Mouse (Mus musculus) erythroblast, adult 5-6 weeks (primary cell): ENCODE measurements around the gene Tmem214. TPM values are rescaled to one million over a fixed set of nuclear protein-coding genes. Genes with fewer than 3 reads are reported as not detected.
A peak's percentile ranks its signal among the peaks of the same experiment; 100 is the strongest.

ENCODE experiments used
- ATAC-seq: replicated peaks from 2 replicates; pipeline ENCODE4 v1.8.0; 2016; ENCODE audit warnings: moderate number of reproducible peaks, mild to moderate bottlenecking, moderate TSS enrichment, inconsistent platforms; ENCODE audit not compliant: poor library complexity, low FRiP score, severe bottlenecking
- total RNA-seq, 2 experiments: library from RNA; stranded (forward) in 1 of 2; stranded (reverse) in 1 of 2; fragments of 150-400 nt in 1 of 2; fragments of 200-764, 138-1000 nt in 1 of 2; gene quantifications; 2 replicates each; pipeline versions ENCODE4 v1.2.3 to v1.2.4; 2015 to 2017; ENCODE audit warnings: low replicate concordance in 2 of 2

Gene Tmem214
- total RNA-seq, 2 experiments from 2014 or later = 4.7 to 9.6 TPM

DNA sequence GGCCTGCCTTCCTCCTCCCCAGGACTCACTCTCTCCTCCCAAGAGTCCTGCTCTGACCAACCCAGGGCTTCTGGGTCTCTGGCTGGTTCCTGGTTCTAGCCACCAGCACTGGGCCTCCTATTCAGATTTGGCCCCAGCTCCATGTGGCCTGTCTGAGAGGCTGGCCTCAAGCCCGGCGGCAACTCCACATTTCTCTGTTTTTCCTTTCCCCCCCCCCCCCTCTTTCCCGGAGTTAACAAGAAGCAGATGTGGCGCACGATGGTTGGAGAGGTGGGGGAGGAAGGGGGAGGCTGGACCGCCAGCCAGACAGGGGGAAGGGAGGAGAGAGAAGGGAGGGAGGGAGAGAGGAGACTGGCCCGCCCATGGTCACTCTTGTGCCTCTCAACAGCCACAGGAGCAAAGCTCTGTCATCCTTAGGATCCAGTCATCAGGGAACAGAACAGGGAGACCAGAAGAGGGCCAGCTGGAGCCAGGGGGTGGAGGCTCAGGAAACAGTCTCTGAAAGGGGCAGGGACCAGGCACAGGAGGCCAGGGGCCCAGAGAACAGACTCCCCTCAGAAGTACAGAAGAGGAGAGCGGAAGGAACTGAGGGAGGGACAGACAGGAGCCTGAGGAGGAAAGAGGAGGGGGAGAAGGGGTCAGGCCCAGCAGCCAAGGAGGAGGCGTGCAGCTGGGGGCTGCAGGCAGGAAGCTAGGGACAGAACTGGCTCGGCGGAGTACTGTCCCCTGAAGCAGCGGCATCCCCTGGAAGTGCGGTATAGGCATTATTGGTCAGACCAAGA lies 45.4 kb downstream of the Tmem214 start, which contains the start of gene Emilin1:
Gene Emilin1 (plus strand): TSS at position 343 of the 782 bp plus-strand sequence.
- no peak for ATAC-seq

DNA sequence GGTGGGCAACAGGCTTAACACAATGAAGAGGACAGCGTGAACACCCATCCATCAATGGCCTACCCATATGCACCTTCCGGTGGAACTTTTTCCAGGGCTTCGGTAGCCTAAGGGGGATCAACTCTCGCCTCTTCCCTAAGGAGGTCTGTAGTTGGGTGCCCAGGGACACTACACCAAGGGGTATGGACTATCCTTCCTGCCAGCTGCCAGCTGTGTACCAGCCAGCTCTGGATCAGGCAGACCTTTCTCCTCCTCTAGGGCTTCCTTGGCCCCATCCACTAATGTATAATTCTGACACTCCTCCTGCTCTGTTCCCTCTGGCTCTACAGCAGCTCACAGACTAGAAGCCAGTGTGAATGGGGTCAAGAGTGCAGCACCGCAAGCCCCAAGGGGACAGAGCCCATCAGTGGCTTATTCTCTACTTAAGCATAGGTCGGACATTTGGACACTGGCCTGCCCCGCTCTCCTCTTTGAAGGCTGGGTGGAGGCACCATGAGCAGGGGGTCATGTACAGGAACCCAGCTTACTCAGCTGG lies 46.4 kb downstream of the Tmem214 start:
- ATAC-seq = no peak

DNA sequence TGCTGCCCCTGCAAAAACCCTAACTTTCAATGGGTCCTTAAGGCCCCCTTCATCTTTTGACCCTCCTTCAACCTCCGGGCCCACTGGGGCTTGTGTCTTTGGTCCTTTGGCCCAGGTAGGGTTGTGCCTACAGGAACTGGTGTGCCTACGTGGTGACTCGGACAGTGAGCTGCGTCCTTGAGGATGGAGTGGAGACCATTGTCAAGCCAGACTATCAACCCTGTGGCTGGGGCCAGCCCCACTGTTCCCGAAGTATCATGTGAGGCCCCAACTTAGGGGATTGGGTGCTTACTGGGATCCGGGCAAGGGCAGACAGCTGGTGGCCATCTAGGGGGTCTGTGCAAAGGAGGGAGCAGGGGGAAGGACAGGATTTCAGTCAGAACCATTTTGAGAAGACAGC lies 47.0 kb downstream of the Tmem214 start:
- ATAC-seq = no peak

DNA sequence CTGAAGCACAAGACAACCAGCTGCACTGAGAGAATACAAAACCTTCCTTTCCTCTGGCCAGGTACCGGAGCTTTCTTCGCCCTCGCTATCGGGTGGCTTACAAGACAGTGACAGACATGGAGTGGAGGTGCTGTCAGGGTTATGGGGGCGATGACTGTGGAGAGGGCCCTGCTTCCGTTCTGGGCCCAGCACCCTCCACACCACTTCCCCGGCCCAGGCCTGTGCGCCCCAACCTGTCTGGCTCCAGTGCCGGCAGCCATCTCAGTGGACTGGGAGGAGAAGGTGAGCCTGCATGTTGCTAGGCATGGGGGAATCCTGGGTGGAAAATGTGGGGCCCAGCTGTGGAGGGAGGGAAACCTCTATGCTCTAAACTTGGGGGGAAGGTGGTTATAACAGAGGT lies 47.6 kb downstream of the Tmem214 start:
- no peak for ATAC-seq

DNA sequence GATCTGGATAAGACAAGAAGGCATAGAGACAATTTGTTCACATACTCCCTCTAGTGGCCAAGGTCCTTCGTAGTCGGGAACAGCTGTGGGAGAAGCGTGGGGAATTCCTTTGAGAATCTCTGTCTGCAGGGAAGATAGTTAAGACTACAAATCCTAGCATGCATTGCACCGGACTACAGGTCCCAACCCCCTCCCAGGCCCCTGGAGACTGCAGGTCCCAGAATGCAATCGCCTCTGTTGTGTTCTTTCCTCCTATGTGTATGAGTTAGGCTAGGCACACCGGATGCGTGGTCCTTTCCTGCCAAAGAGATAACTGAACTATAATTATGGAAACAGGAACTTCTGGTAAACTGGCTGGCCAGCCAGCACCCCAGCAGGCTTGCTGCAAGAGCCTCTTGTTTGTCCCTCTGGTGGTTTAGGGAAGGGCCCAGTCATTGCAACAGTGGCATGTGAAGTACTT lies 48.2 kb downstream of the Tmem214 start:
- 0 out of 2 replicates have a peak, but pooled peaks have one; percentile 44 for ATAC-seq

DNA sequence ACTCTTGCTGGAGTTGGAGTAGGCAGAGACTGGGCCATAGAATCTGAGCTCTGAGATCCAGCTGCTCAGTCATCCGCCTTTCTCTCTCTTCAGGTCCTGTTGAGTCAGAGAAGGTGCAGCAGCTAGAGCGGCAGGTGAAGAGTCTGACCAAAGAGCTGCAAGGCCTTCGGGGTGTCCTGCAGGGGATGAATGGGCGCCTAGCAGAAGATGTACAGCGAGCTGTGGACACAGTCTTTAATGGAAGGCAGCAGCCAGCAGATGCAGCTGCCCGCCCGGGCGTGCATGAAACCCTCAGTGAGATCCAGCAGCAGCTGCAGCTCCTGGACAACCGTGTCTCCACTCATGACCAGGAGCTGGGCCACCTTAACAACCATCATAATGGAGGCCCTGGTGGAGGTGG lies 49.0 kb downstream of the Tmem214 start:
- ATAC-seq = no peak

DNA sequence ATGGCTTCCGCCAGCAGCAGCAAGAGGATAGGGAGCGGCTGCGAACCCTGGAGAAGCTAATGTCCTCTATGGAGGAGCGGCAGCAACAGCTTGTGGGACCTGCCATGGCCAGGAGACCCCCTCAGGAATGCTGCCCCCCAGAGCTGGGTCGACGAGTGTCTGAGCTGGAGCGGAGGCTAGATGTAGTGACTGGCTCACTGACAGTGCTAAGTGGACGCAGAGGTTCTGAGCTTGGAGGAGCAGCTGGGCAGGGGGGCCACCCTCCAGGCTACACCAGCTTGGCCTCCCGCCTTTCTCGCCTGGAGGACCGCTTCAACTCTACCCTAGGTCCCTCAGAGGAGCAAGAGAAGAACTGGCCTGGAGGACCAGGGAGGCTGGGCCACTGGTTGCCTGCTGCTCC lies 49.5 kb downstream of the Tmem214 start:
- ATAC-seq = no peak

DNA sequence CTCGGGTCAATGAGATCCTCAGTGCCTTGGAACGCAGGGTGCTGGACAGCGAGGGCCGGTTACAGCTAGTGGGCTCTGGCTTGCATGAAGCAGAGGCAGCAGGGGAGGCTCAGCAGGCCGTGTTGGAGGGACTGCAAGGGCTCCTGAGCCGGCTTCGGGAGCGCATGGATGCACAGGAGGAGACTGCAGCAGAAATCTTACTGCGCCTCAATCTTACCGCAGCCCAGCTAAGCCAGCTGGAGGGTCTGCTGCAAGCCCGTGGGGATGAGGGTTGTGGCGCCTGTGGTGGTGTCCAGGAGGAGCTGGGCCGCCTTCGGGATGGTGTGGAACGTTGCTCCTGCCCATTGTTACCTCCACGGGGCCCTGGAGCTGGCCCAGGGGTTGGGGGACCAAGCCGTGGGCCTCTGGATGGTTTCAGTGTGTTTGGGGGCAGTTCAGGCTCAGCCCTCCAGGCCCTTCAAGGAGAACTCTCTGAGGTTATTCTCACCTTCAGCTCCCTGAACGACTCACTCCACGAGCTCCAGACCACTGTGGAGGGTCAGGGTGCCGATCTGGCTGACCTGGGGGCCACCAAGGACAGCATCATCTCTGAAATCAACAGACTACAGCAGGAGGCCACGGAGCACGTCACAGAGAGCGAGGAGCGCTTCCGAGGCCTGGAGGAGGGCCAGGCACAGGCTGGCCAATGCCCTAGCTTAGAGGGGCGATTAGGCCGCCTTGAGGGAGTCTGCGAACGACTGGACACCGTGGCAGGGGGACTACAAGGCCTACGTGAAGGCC lies 50.3 kb downstream of the Tmem214 start:
- no peak for ATAC-seq

DNA sequence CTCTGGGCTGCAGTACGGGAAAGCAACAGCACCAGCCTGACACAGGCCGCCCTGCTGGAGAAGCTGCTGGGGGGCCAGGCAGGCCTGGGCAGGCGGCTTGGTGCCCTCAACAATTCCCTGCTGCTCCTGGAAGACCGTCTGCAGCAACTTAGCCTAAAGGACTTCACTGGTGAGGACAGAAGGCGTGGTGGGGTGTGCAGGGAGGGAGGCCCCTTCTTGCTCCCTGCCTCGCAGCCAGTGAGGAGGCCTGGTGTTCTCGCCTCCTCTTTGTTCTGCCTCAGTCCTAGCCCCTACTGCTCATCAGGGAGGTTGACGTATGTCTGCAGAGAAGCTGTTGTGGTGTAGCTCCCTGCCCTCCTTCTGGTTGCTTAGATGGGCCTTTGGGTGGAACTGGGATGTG lies 50.9 kb downstream of the Tmem214 start:
- ATAC-seq = no peak

DNA sequence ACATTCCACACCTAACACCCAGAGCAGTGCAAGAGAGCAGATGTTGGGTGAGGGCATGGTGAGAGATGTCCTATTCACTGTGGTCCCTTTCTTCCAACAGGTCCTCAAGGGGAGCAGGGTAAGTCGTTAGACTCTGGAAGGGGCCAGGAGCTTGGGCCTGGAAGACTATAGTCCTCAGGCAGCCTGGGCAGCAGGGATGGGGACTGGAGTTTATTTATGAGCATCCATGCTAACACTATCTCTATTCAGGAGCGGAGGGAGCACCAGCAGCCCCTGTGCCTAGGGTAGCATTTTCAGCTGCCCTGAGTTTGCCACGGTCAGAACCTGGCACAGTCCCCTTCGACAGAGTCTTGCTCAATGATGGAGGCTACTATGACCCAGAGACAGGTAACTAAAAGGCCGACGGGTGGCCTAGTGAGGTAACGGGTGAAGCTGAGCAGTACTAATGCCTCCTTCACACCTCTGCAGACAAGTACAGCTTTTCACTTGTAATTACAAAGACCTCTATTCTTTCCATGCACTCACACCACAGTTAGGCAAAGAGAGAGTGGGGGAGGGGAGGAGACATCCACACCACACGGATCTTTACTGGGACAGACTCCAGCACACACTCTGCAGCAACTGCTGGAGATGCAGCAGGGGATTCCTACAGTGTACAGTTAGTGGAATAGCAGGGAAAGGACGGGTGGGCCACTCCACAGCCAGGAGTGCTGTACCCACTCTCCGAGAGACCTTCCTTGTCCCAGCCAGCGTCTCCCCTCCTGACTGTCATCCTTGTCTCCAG lies 52.2 kb downstream of the Tmem214 start:
- ATAC-seq = no peak

DNA sequence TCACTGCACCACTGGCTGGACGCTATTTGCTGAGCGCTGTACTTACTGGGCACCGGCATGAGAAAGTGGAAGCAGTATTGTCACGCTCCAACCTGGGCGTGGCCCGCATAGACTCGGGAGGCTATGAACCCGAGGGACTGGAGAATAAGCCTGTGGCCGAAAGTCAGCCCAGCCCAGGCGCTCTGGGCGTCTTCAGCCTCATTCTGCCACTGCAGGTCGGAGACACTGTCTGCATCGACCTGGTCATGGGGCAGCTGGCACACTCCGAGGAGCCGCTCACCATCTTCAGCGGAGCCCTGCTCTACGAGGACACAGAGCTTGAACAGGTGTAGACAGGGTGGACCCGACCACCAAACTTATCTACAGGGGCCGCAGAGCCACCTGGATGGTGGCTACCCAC lies 52.8 kb downstream of the Tmem214 start:
- no peak for ATAC-seq

DNA sequence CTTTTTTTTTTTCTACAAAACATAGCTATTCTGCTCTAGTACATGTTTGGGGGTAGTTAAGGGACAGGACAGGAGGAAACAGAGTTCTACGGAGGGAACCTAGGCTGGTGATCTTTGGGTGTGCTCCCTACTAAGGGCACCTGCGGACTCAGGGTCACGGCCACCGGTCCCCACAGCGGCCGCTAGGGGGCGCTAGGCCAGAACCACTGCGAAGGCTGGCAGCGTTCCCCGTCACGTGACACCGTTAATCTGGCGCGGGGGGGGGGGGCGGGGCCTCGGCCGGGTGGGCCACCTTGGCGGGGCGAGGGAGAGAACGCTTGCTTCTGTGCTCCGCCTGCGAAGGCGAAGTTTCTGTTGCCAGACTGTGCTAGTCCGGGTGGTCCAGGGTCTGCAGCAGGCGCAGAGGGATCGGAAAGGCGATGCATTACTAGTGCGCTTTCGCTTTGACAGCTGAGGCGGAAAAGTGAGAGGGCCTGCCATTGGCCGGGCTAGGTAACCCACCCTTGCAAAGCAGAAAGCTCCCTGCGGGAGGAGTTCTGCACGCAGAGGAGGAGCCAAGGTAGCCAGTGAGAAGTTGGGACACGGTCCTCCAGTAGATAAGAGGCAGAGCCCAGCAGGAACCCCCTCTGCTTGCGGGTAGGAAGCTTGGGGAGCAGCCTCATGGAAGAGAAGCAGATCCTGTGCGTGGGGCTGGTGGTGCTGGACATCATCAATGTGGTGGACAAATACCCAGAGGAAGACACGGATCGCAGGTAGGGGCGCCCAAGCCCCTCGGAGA lies 53.6 kb downstream of the Tmem214 start, which contains the start of gene Khk:
Gene Khk (plus strand): TSS at position 176 of the 778 bp plus-strand sequence.
- peak; percentile 87 for ATAC-seq

DNA sequence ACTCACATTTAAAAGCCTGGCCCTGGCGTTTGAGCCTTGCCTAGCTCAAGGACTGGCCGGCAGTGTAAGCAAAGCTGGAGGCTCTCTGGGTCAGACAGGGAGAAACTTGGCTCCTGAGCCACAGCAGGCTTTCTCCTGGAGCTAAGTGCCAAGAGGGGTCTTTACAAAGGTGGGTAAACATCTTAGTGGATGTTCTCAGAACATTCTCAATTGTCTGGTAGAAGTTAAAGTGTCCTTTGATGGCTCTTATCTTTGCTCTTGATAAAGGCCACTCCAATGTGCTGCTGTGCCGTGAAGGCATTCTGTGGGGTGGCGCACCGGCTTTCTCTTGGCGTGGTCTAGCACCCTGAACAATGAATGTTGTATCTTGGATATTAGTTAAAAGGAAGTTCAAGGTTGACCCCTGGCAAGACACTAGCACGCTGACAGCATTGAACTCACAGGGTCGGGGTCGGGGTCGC lies 54.8 kb downstream of the Tmem214 start:
- ATAC-seq = no peak

DNA sequence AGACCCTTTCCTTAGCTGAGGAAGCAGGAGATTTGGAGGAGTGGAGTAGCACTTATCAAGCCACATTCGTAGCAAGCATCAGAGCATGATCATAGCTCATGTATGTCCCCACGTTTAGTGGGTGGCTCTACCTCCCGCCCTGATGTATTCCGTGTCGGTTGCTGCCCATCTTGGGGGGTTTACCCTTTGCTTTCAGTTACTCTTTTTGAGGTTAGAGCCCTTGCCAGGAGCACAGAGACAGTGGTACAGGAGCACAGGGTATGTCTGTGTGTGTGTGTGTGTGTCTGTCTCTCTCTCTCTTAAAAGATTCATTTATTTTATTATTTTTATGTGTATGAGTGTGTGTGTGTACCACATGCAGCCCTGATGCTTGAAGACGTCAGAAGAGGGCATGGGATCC lies 55.3 kb downstream of the Tmem214 start:
- no peak for ATAC-seq

DNA sequence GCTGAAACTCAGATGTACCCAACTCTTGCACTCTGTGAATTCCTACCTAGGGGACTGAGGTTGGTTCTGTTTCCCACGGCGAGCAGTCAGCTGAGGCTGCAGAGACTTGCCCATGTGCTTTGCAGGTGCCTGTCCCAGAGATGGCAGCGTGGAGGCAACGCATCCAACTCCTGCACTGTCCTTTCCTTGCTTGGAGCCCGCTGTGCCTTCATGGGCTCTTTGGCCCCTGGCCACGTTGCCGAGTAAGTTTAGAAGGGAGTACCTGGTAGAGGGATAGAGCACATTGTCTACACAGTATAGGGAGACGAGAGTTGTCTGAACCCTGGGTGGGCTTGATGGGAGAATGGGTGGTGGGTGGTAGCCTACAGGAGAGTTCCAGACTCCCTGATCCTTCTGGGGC lies 56.8 kb downstream of the Tmem214 start:
- ATAC-seq = no peak

DNA sequence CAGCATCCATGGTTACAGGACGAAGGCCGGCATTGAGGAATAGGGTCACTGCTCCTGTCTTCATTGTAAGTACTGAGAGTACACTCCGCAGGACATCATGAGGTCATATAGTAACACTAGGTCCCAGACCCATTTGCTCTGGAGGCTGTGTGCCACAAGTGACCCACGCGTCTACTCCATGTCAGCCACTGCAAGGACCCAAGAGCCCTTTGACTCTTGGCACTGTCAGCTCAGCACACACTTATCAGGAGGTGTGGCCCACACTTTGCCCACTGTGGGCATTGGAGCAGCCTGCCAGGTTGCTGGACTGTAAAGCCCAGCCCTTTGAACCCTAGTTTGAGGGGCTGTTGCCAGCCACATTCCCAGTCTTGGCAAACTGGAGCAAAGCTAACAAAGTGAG lies 57.4 kb downstream of the Tmem214 start:
- ATAC-seq = no peak

DNA sequence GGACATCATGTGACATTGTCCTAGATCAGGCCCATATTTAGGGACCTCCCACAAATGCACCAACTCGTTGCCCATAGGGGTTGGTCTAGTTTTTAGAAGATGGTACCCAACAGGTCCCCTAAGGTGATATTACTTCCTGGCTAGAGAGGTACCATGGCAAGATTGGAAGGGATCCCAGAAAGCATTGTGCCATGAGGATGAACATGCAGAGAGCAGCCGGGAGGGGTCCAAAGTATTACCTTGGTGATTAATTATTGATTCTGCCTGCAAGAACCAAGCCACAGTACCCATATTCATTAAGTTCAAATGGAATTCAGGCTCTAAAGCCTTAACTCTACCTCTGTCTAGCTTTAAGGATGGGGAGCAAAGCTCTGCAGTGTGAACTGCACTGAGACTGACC lies 58.3 kb downstream of the Tmem214 start:
- no peak for ATAC-seq

DNA sequence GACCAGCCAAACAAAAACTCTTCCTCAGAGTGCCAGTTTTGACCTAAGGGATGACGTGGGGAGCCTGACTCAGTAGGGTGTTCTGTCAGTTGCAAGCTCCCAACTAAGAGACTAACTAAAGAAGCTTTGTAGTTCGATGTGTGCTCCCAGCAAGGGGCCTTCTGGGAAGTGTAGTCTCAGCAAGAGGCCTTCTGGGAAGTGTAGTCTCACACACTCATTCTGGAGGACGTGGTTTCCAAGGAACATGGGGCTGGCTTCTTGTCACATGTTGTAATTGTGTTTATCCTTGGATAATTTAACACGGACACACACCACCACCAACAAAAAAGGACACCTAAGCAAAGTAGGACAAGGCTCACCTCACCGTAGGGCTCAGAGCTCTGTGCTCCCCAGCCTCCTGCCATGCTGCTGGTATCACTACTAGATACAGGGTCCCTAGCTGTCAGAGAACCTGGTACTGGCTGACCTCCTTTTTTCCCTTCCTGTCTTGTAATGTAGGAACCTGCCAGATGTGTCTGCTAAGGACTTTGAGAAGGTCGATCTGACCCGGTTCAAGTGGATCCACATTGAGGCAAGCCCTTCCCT lies 60.2 kb downstream of the Tmem214 start:
- no peak for ATAC-seq
